Mouse (Mus musculus): ENCODE measurements around the gene Tmem260.
"Not testable (repeated sequence)": the region's sequence is repeated elsewhere in the genome, so short reads cannot be mapped to it uniquely, and the experiment has no call there.

Gene Tmem260

DNA sequence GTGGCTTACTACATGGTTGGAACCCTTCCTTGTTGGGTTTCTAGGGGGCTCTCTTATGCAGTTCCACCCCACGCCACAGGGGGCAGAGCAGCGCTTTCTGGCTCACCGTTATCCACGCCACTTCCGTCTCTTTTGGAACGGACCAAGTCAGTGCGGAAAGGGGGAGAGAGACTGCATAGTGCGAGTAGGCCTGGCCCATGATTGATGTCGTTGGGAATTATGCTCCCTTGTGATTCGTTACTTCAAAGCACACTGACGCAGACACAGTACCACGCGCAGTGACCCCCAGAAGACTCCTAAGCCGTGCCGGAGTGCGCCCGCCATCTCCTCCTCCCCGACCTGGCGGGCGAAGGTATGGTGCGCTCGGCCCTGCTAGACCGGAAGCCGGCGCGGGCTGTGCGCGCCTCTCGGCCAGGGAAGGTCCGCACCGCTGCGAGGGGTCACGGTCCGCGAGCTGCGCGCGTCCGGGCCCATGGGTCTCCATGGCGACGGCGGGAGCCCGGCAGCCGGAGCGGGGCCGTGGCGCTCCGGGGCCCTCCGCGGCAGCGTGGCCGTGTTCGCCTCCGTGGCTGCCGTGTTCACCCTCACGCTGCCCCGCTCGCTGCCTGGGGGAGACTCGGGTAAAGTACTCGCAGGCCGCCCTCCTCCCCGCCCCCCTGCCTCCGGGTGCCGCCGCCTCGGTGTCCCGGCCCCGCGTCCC is at the start of gene Tmem260:
Gene Tmem260, plus strand, starts transcription at position 141 of the 700 bp plus-strand sequence.
- DNase-seq (ENCODE audit: low spot score), result peak; percentile 91

DNA sequence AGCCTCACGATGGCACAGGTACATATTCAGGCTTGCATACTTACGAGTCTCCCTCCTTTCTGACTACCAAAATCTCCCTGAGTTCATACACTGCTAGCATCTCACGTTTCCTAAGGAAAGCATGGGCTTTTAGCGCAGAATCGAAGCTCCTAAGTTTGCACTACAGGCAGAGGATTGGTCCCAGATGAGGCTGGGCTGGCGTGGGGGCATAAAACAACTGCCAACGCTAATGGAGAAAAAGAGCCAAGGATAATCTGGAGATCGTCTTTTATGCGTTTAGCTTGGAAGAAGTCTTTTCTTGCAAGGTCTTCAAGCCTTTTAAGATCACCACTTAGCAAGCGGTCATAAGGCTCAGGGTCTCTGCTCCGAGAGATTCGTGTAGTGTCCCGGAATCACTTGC is 39.8 kb upstream of the Tmem260 start:
- no peak for DNase-seq (ENCODE audit: low spot score)

DNA sequence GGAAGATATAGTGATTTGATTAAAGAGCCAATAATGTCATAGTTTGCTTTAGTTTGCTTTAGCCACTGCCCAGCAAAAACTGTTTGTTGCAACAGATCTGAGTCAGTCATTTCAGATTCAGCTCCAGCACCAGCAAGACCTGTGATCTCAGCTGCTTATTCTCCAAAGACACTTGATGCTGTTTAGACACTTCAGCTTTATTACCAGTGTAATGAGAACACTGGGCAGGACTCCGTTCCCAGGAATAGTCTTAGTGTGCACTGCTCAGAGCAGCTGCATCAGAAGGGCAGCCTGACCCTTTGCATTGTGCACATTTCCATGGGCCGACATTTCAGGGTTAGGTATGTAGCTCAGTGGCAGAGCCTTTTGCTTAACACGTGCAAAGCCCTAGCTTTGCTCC is 28.9 kb upstream of the Tmem260 start:
- no peak for DNase-seq (ENCODE audit: low spot score)

DNA sequence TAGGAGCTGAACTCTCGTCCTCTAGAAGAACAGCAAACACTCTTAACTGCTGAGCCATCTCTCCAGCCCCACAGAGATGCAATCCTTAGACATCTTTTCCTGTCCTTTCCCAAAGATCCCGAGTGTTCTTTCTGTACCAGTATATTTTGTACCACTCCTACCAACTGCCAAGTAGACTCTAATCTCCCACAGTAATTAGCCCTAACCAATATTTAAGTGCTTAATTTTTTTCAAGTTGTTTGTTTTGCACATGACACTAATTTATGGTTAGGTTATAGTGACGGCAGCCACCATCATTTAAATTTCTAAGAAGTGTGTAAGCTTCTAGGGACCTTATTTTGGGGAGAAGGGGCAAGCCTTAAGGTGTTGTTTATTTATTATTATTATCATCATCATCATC is 27.7 kb upstream of the Tmem260 start:
- DNase-seq (ENCODE audit: low spot score), result no peak

DNA sequence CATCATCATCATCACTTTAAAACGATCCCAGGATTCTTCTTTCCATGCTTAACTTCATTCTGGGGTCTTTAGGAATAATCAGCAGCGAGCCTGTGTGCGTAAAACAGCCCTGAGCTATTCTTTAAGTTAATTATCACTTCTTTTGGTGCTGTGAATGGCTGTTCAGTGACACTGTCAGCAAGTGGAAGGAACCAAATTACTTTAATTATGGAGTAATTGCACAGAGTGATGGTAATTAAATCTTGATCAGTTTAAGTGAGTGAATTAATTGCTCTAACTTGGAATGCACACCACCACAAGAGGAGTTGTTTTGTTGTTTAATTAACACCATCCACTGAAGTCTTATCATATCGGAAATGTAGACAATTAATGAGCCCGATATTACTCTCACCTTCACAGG is 27.3 kb upstream of the Tmem260 start:
- DNase-seq (ENCODE audit: low spot score), result no peak

DNA sequence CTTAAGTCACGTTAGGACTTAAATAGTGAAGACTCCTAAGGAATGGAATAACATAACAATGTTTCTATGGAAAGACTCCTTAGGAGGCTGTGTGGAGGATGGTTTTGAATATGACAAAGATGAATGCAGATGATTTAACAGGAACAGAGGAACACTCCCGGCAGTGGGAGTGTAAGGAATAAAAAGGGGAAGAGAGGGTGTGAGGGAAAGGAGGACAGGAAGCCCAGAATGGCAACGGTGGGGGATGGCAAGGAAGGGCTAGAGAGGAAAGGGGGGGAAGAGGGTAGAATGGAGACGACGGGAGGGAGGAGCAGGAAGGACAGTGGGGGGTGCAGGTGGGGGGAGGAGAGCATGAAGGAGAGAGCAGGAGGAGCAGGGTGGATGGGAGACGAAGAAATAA is 24.4 kb upstream of the Tmem260 start:
- DNase-seq (ENCODE audit: low spot score), result no peak

DNA sequence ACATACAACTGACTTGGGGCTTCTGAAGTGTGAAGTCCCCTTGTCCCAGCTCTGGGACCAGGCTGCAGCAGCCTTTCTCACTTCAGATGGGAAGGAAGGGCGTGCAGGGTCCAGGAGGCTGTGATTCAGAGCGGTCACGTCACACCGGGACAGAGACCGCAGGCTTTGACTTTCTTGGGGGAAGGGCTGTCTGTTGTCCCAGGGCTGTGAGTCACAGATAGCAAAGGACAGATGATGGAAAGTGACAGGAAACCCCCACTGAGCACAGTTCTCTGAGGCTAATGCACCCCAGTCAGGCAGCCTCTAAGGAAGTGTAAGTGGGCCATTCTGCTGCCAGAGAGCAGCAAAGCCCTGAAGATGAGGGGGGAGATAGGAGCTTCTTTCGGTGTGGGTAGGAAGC is 23.9 kb upstream of the Tmem260 start:
- DNase-seq (ENCODE audit: low spot score), result no peak

DNA sequence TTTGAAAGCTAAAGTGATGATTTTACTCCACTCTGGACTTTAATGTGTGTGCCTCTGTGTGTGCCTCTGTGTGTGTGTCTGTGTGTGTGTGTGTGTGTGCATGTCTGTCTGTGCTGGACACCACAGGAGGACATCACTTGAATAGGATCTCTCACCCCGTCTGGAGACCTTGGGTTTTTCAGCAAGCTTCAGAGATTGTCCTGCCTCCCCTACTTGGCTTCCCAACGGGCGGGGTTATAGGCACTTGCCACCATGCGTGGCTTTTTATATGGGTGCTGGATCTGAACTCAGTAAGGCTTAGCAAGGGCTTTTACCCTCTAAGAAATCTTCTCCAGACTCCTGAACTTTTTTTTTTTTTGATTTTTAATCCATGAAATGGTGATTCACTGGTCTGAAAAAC is 23.5 kb upstream of the Tmem260 start:
- DNase-seq (ENCODE audit: low spot score), result no peak

DNA sequence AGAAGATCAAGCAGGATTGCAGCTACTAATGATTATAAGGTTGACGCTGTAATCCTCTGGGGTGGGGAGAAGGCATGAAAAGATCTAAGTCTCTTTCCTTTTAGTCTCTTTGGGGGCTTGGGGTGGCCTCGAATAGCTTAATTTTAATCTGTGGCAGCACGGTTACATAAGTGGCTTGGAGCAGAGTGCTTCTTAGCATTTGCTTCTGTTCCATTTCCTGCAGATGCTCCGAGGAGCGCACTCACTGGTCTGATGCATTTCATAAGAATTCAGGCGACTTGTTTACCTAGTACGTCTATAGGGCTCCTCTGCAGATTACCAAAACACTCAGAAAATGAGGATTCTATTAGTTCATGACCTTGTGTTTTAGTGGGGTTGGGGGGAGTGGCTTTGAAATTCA is 23.0 kb upstream of the Tmem260 start:
- DNase-seq (ENCODE audit: low spot score), result no peak

DNA sequence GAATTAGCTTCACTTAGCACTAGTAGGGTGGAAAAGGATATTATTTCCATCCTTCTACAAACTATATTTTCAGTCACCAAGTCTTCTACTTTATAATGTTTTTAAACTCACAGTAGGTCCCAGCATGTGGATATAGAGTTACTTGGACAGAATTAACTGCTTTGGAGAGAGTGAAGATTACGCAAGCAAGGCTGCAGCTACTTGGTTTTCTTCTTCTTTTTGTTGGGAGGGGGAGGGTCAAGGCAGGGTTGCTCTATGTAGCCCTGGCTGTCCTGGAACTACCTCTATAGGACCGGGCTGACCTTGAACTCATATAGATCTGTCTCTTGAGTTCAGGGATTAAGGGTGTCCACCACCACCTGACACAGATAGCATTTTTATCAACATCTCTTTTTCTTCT is 13.9 kb upstream of the Tmem260 start:
- DNase-seq (ENCODE audit: low spot score), result no peak

DNA sequence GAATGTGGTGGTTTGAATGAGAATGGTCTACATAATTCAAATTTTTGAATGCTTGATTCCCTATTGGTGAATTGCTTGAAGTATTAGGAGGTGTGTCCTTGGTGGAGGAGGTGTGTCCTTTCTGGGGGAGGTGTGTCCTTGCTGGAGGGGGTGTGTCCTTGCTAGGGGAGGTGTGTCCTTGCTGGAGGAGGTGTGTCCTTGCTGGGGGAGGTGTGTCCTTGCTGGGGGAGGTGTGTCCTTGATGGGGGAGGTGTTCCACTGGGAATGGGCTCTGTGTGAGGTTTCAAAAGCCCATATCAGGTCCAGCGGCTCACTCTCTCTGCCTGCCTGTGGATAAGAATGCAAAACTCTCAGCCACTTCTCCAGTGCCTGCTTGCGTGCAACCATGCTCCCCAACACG is 2.1 kb upstream of the Tmem260 start:
- peak; percentile 21 for DNase-seq (ENCODE audit: low spot score)

DNA sequence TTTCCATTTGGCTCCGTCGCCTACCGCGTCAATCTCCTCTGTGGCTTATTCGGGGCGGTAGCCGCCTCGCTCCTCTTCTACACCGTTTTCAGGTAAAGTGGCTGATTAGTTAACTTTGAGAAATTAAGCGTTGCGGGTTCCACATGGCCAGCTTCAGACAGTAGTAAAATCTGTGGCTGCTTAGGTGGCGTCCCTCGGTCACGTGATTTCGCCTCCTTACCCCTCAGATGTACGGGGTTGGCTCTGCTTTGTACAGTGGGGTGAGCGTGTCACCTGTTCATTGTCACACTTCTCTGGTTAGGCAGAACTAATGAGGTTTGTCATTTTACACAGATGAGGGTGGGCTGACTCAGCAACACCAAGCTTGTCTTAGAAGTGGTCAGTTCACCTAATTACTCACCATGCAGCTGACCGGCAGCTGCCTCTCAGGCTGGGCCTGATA is 6.1 kb downstream of the Tmem260 start:
- DNase-seq (ENCODE audit: low spot score), result no peak

DNA sequence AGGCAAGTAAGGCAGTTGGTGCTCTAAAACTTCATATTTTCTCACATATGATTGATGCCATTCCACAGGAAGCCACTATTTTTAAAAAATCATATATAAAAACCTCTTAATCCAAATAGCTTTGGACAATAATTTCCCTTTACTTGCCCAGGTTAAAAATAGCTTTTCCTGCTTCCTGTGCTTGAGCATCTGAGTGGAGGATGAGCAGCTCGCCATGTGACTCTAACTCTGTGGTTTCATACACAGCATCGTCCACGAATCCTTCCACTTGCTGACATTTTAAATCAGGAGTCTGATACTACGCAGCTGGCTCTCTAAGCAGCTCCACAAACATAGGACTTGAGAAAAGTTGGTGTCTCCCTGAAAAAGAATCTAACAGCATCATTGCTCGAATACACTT is 7.5 kb downstream of the Tmem260 start:
- DNase-seq (ENCODE audit: low spot score), result no peak

DNA sequence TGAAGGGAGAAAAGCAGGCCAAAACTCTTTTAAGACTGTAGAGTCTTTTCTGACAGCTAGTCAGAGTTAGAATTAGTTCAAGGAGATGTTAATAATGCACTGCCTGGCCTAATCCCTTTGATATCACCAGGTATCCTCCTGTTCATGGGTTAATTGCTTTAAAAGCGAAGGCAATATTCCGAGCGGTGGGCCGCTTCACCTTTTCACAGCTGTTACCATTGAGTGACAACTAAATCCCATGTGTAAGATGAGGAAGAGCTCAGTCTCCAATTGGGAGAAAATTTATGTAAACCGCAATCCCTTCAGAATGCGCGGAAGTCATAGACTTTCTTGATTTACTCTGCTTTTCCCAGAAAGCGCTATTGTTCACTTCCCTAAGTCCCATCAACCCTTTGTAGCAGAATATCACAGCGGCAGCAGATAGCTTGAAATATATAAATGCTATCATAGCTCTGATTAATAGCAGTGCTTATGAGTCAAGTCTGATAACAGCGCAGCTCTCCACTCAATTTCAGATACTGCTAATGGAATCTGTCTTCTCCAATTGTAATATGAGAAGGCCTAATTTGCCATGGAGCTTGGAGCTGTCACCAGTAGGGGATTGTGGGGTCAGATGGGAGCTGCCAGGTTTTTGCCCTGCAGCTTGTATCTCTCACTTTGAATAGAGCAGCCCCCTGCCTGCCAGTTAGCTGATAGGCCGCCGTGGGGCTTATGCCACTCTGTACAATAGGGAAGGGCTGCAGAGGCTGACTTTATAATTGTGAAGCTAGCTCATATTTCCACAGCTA is 10.6 kb downstream of the Tmem260 start:
- DNase-seq (ENCODE audit: low spot score), result no peak

DNA sequence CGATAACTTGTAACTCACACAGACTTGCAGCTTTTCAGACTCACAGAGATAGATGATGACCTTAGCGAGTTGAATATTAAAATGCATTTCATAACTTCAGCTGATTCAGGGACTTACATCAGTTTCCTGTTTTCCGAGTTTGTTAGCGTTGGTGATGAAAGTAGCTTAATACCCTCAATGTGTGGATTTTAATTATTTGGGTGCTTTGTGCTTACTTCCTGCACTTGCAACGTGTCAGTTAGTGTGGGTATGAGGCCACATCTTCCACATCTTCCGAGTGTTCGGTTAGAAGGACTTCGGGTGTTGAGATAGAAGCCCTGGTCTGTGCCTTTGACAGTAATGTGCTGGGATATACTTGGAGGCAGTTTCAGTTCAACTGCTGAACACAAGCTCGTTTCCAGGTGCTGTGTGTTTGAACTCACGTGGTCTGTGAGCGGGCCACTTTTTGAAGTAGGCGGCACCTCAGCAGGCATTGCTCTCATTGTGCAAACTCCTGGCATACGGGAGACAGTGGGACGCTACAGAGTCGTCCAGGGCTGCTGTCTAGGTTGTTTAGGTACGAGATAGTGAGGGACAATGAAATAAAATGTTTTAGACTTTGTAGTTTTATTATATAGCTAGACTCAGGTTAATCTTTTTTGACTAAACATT is 11.5 kb downstream of the Tmem260 start:
- DNase-seq (ENCODE audit: low spot score), result no peak

DNA sequence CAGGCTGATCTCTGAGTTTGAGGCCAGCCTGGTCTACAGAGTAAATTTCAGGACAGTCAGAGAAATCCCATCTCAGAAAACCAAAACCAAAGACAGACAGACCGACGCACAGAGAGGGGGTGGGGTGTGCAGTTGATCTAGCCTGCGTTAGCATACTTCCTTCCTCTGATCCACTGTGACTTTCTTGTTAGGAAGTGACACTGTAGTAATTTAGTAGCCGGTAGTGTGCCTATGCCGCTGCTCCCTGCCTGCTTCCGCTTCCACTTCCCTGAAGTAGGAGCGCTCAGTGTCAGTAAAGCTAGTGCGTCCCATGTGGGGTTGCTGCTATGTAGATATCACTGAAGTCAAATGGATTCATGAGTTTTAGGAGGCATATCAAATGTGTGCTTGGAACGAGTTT is 13.0 kb downstream of the Tmem260 start:
- no peak for DNase-seq (ENCODE audit: low spot score)

DNA sequence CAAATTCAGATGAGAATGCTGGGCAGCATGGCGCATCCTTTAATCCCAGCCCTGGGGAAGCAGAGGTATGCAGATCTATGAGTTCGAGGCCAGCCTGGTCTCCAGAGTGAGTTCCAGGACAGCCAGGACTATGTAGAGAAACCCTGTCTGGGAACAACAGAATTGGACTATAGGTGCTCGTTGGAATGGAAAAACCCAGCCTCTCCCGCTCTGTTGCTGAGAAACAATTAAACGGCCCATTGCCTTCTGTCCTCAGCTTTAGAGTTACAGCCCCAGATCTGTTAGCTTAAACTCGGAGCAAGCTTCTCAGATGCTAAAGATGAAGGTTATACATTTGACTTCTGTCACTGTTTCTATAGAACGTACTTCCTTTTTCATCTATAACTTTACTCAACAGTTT is 22.4 kb downstream of the Tmem260 start:
- DNase-seq (ENCODE audit: low spot score), result no peak

DNA sequence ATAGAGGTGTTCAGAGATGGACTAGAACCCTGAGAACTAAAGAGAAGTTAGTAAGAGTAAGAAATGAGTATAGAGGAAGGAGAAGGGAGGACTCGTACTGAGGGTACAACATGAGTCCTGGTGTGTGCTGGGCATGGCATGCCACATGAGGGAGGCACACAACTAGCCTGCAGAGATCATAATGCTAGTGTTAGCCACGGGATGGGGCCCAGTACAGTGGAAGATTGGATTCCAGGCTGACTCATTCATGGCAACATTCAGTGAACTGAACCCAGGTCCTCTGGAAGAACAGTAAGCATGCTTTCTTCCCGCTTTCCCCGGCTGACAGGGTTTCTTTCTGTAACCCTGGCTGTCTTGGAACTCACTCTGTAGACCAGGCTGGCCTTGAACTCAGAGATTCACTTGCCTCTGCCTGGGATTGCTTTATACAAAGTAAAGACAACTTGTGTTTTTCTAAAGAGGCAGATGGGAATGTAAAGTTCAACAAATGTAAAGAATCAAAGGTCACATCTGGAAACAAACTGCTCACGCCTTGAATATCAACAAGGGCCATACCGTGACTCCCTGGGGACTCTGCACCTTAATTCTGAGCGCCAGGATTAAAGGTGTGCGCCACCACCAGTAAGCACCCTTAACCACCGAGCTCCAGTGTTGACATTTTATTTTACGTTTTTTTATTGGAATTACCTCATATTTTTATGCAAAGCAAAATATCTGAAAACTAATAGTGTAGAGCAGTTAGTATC is 25.0 kb downstream of the Tmem260 start:
- DNase-seq (ENCODE audit: low spot score), result no peak

DNA sequence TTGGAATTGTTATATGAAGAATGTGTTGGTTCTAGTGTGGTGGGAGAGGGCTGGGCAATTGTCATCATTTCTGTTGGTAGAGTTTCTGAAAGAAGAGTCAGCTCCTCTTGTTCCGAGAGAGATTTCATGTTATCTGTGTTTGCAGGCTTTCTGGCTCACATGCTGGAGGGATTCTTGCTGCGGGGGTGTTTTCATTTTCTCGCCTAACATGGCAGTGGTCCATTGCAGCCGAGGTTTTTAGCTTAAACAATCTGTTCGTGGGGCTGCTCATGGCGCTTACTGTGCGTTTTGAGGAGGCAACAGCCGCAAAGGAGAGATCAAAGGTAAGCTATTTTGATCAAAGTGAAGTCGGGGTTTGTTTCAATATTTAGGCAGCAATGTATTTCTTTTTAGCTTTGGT is 26.3 kb downstream of the Tmem260 start:
- DNase-seq (ENCODE audit: low spot score), result no peak

DNA sequence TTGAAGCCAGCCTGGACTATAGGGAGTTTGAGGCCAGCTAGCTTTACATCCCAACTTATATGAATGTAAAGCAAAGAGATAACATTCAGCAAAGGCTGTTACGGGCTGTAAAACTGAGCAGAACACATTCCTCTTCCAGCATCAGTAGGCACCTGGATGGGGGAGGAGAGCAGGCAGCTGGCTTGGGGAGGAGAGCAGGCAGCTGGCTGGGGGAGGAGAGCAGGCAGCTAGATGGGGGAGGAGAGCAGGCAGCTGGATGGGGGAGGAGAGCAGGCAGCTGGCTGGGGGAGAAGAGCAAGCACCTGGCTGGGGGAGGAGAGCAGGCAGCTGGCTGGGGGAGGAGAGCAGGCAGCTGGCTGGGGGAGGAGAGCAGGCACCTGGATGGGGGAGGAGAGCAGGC is 29.4 kb downstream of the Tmem260 start:
- DNase-seq (ENCODE audit: low spot score), result no peak

DNA sequence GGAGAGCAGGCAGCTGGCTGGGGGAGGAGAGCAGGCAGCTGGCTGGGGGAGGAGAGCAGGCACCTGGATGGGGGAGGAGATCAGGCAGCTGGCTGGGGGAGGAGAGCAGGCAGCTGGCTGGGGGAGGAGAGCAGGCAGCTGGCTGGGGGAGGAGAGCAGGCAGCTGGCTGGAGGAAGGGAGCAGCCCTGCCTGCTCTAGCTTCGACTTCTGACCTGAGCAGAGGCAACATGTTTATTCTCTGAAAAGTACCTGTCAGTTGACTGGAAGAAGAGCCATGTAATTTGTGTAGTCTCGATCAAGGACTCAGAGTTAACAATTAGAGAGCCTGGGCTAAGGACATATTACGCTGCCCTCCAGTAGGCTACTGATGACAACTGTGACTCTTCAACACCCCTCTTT is 29.9 kb downstream of the Tmem260 start:
- DNase-seq (ENCODE audit: low spot score), result not testable (repeated sequence)

DNA sequence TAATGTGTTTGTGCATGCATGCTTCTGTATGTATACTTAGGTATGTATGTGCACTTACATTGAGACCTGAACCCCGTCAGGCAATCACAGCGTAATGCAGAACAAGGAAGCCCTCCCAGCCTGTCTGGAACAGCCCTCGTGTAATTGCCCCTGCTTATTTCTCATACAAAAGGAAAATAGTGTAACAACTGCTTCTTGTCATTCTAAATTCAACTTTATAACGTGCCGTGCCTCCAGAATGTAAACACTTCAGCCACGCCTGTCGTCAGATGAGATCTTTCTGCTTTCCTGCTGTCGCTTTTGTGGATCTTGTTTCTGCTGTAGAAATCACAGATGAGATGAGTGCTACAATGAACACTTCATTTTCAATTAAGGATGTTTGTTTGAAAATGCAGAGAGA is 30.4 kb downstream of the Tmem260 start:
- DNase-seq (ENCODE audit: low spot score), result no peak

DNA sequence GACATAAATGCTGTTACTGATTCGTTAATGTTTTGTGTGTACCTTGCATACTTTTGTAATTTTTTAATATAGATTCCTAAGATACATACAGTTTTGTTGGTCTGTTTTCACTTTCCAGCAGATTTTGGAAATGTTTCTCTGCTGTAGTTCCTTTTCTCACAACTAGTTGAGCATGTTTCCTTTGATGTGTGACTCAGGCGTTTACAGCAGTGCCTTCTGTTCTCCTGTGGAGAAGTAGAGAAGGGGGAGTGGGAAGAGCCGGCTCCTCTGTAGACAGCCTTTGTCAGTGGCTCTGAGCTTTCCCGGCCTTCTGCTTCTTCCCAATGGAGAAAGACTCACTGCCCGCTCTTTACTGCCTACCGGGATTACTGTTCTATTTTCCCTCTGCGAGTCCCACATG is 35.7 kb downstream of the Tmem260 start:
- no peak for DNase-seq (ENCODE audit: low spot score)
